ENCODE assay signal across 11 mouse cellular contexts in the genomic region with DNA sequence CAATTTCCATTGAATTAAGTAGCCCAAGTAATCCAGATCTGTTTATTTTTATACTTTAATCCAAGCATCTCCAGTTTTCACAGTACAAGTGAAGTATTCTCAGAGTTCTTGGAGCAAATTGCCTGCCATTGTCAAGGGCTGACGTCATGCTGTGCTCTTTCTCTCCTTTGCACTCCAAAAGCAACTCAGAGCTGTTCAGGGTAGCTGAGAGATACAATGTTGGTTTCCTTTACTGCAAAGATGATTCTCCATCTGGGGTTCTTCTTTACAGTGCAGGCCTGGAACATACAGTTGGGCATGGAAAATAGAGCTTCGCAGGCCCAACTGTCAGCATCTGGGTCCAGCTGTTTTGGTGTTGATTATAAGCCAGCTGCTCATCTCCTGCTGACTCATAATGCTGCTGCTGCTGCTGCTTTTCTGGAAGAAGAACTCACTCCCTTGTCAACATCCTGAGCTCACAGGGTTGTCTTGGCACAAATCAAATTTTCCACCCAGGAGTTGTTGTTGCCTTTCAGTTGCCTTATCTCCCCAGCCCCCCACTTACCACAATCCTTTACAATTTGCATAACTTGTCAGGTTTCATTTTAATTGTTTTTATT.
DNase-seq lines count a peak whose midpoint lies in the region; ATAC-seq lines count a peak whose summit lies in the region.
"Had no signal": no experiment of that assay in that cellular context is flagged by ENCODE, and none has a peak within 500 bp of the region (broad histone marks: within the 10 kb centered on the region; RNA-seq: fewer than 3 reads in every experiment).

No protein-coding gene starts in this region.

- H3K4me2 ChIP-seq in heart, embryonic 11.5 days = no peak overlapping the region
- no peak overlapping the region for H3K4me2 ChIP-seq in forebrain, embryonic 14.5 days (ENCODE audit: low read length)
- H3K4me2 ChIP-seq: heart, embryonic 13.5 days; lung, embryonic 15.5 days had no signal

- 16% methylated on average over 2 of the region's 2 CpGs for WGBS in heart, embryonic 11.5 days (ENCODE audit: insufficient replicate concordance)
- 30% methylated on average over 2 of the region's 2 CpGs for WGBS in forebrain, embryonic 14.5 days

- H3K4me3 ChIP-seq in heart, embryonic 11.5 days (ENCODE audit: low read depth, low read length) = no peak overlapping the region
- no peak overlapping the region for H3K4me3 ChIP-seq in forebrain, embryonic 14.5 days (ENCODE audit: low read depth, low read length)
- H3K4me3 ChIP-seq: heart, embryonic 13.5 days; lung, embryonic 15.5 days had no signal

- no peaks in the 10 kb centered on the region for H3K9me3 ChIP-seq in heart, embryonic 11.5 days (replicated peaks; ENCODE audit: control insufficient read depth, low read length)
- no peaks in the 10 kb centered on the region for H3K9me3 ChIP-seq in forebrain, embryonic 14.5 days (replicated peaks; ENCODE audit: control insufficient read depth, low read length)
- H3K9me3 ChIP-seq: heart, embryonic 13.5 days; lung, embryonic 15.5 days had no signal

- ATAC-seq in heart, embryonic 11.5 days (replicated peaks; ENCODE audit: insufficient number of reproducible peaks, low FRiP score, low TSS enrichment) = no peak
- no peak for ATAC-seq in forebrain, embryonic 14.5 days

- H3K36me3 ChIP-seq in heart, embryonic 11.5 days (ENCODE audit: control insufficient read depth, insufficient read depth, low read length) = no peaks in the 10 kb centered on the region
- no peaks in the 10 kb centered on the region for H3K36me3 ChIP-seq in forebrain, embryonic 14.5 days (ENCODE audit: control insufficient read depth, insufficient read depth, low read length)
- H3K36me3 ChIP-seq: heart, embryonic 13.5 days; lung, embryonic 15.5 days had no signal

- H3K27ac ChIP-seq in heart, embryonic 11.5 days (ENCODE audit: low read depth, low read length) = no peak overlapping the region
- no peak overlapping the region for H3K27ac ChIP-seq in forebrain, embryonic 14.5 days (ENCODE audit: low read depth, low read length)
- H3K27ac ChIP-seq: heart, embryonic 13.5 days; lung, embryonic 15.5 days had no signal

- no peaks in the 10 kb centered on the region for H3K4me1 ChIP-seq in heart, embryonic 11.5 days (ENCODE audit: control insufficient read depth, insufficient read depth, low read length)
- H3K4me1 ChIP-seq in forebrain, embryonic 14.5 days (ENCODE audit: control insufficient read depth, insufficient read depth, low read length) = no peaks in the 10 kb centered on the region; the same call in 1 of the 2 replicates
- H3K4me1 ChIP-seq: heart, embryonic 13.5 days; lung, embryonic 15.5 days had no signal

- no peak overlapping the region for H3K9ac ChIP-seq in heart, embryonic 11.5 days (ENCODE audit: low read depth, low read length)
- no peak overlapping the region for H3K9ac ChIP-seq in forebrain, embryonic 14.5 days (ENCODE audit: low read length)
- H3K9ac ChIP-seq: heart, embryonic 13.5 days; lung, embryonic 15.5 days had no signal

- peak; percentile 94 for DNase-seq in heart, adult 11 months
- peak; percentile 16 for DNase-seq in lung, postnatal 10 days
- DNase-seq in lung, postnatal 14 days = no peak
- DNase-seq in forebrain, embryonic 14.5 days (ENCODE audit: low spot score) = peak; percentile 18
- DNase-seq in skeletal muscle tissue, adult 2 months (ENCODE audit: low read depth, low spot score) = peak; percentile 59
- no peak for DNase-seq in cerebellum, adult 18-20 months
- no peak for DNase-seq in cerebellum, postnatal 10 days
- DNase-seq: spleen, adult 18-20 months had no signal

- H3K27me3 ChIP-seq in heart, embryonic 11.5 days (ENCODE audit: control insufficient read depth, insufficient read depth, low read length) = no peaks in the 10 kb centered on the region
- H3K27me3 ChIP-seq in forebrain, embryonic 14.5 days (replicated peaks; ENCODE audit: control insufficient read depth, insufficient read depth, low read length) = no peaks in the 10 kb centered on the region
- H3K27me3 ChIP-seq: heart, embryonic 13.5 days; lung, embryonic 15.5 days had no signal

Comparison
In these comparisons a context has a peak if more than half of its experiments do, and no peak if none do; other contexts are left out.
1. DNase-seq: peak in heart, adult 11 months (single experiment), lung, postnatal 10 days (single experiment), forebrain, embryonic 14.5 days (single experiment) and skeletal muscle tissue, adult 2 months (single experiment); none in lung, postnatal 14 days (single experiment), cerebellum, adult 18-20 months (0 of 2) and cerebellum, postnatal 10 days (0 of 2).